Mouse (Mus musculus) spleen, adult 10 weeks (tissue): ENCODE data around the gene Fgf23. TPM values are rescaled to one million over a fixed set of nuclear protein-coding genes. Genes with fewer than 3 reads are reported as not detected.

Experiments
- polyA plus RNA-seq: library from polyadenylated mRNA; stranded (reverse); fragments of 350-450 nt; fragmentation: Illumina TruSeq; extraction: RNeasy Lipid Tissue Mini Kit (QIAGEN cat#74804); gene quantifications from one replicate; pipeline ENCODE4 v1.2.3, GENCODE M21; 2015; ENCODE audit warnings: low replicate concordance; ENCODE audit not compliant: insufficient read depth

Fgf23 gene
- not detected for polyA plus RNA-seq

DNA sequence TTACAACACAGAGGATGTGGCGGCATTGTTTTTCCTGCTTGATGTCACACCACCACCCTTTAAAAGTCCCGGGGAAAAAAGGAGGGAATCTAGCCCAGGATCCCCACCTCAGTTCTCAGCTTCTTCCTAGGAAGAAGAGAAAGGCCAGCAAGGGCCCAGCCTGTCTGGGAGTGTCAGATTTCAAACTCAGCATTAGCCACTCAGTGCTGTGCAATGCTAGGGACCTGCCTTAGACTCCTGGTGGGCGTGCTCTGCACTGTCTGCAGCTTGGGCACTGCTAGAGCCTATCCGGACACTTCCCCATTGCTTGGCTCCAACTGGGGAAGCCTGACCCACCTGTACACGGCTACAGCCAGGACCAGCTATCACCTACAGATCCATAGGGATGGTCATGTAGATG lies at the start of gene Fgf23:
Fgf23 (plus strand) TSS at position 86 of the 400 bp plus-strand sequence.

DNA sequence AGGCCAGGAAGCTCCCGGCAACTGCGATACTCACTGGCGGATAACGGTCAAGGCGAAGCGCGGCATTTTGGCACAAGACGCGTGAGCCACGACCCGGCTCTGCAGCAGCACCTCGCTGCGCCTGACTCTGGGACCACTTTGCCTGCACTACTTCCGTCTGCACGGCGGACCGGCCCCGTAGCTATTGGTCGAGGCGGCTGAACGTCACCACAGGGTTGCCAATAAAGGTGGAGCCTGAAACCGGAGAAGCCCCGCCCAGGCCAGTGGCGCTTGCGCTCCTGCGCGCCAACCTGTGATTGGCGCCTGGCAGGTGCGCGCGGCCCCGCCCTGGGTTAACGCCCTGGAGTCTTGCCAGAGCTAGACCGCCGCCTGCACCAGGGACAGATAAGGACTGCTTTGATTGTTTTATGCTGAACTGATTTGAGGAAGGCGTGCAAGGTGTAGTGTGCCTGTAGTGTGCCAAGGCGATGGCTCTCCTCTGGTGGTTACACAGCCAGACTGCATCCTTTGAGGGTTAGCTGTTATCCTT lies 36.8 kb downstream of the Fgf23 start, which contains the start of gene Tigar:
Tigar (minus strand) TSS at position 156 of the 529 bp plus-strand sequence.

Other genes with a start within 250 kb of the Fgf23 start
- 87.6 TPM for gene Ndufa9, start 223.8 kb upstream of the Fgf23 start, polyA plus RNA-seq
- gene Akap3, start 219.8 kb upstream of the Fgf23 start, polyA plus RNA-seq, result not detected
- gene Dyrk4, start 151.1 kb upstream of the Fgf23 start, polyA plus RNA-seq, result 0.66 TPM
- 13.6 TPM for gene Rad51ap1, start 133.3 kb upstream of the Fgf23 start, polyA plus RNA-seq
- 32.3 TPM for gene D6Wsu163e, start 132.9 kb upstream of the Fgf23 start, polyA plus RNA-seq
- not detected for gene Fgf6, start 57.3 kb upstream of the Fgf23 start, polyA plus RNA-seq
- 9.0 TPM for gene Tigar, start 36.7 kb downstream of the Fgf23 start, polyA plus RNA-seq
- gene Ccnd2, start 79.3 kb downstream of the Fgf23 start, polyA plus RNA-seq, result 79.2 TPM